Mouse (Mus musculus) intestine, postnatal 0 days (tissue): ENCODE results near the gene Ppp1r12b. TPM values are rescaled to one million over a fixed set of nuclear protein-coding genes. Genes with fewer than 3 reads are reported as not detected.

Experiments
- ATAC-seq: fragments of 200-750 bp; cut with Nextera tagmentation; 2 replicates; pipeline ENCODE4 v1.8.0; 2017; ENCODE audit warnings: mild to moderate bottlenecking, moderate TSS enrichment, moderate library complexity
- H3K27ac ChIP-seq: fragments of 300-500 bp; sonication (generic); 2 replicates; pipeline ENCODE4 v1.5.1; 2014; ENCODE audit warnings: mild to moderate bottlenecking, low read depth, low read length, moderate library complexity
- H3K27me3 ChIP-seq: fragments of 300-500 bp; sonication (generic); replicated peaks from 2 replicates; pipeline ENCODE4 v1.6.1; 2014; ENCODE audit warnings: low read length, mixed read lengths; ENCODE audit not compliant: control insufficient read depth, insufficient read depth
- H3K36me3 ChIP-seq: fragments of 300-500 bp; sonication (generic); 2 replicates; pipeline ENCODE4 v1.6.1; 2014; ENCODE audit warnings: mild to moderate bottlenecking, moderate library complexity; ENCODE audit not compliant: control insufficient read depth, insufficient read depth
- H3K4me1 ChIP-seq: fragments of 300-500 bp; sonication (generic); replicated peaks from 2 replicates; pipeline ENCODE4 v1.6.1; 2014; ENCODE audit warnings: antibody characterized with exemption, low read length, mixed read lengths; ENCODE audit not compliant: control insufficient read depth, insufficient read depth
- H3K4me2 ChIP-seq: fragments of 300-500 bp; sonication (generic); replicated peaks from 2 replicates; pipeline ENCODE4 v1.6.1; 2014; ENCODE audit warnings: low read depth, mild to moderate bottlenecking, moderate library complexity
- H3K4me3 ChIP-seq: fragments of 300-500 bp; sonication (generic); 2 replicates; pipeline ENCODE4 v1.5.1; 2014; ENCODE audit warnings: low read depth, low read length
- H3K9ac ChIP-seq: fragments of 300-500 bp; sonication (generic); 2 replicates; pipeline ENCODE4 v1.6.1; 2014; ENCODE audit warnings: mild to moderate bottlenecking, low read depth, low read length
- H3K9me3 ChIP-seq: fragments of 300-500 bp; sonication (generic); 2 replicates; pipeline ENCODE4 v1.6.1; 2016; ENCODE audit warnings: mixed run types; ENCODE audit not compliant: control insufficient read depth
- CTCF ChIP-seq: sonication (generic); IDR thresholded peaks from 2 replicates; pipeline ENCODE4 v1.5.1; 2016; ENCODE audit warnings: low read depth, mild to moderate bottlenecking, control low read depth, antibody characterized with exemption, moderate library complexity
- WGBS: fragments of 180-500 bp; shearing (Covaris S2); extraction: QIAGEN DNeasy Blood & Tissue Kit; methylation state at CpG from one replicate; pipeline ENCODE4 v1.1.7; 2014; 5-methylcytosine and 5-hydroxymethylcytosine counted together
- polyA plus RNA-seq: library from polyadenylated mRNA; unstranded; fragments of >200 nt; fragmentation: Nextera tagmentation; extraction: Ambion mirVana; gene quantifications from 2 replicates; pipeline ENCODE4 v1.2.1, GENCODE M21; 2015

Ppp1r12b gene
- polyA plus RNA-seq, 1 experiment from 2014 or later, result 11.5 TPM

DNA sequence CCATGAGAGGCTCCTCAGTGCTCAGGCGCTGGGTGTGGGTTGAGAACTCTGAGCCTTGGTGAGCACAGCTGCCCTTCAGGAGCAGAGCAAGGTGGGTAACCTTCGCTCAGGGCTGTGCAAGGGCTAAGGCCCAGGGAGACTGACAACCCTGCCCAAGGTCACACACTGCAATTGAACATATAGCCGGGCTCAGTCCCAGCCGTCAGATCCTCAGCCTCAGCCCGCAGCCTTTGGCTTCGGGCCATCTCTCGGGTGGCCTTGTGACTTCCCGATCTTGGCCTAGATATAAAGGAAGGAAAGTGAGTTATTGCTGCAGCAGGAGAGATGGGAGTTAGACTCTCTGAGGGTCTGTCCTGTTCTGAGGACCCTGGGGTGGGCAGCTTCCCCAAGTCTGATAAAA lies 228.5 kb downstream of the Ppp1r12b start:
- H3K4me1 ChIP-seq, result no peaks in the 10 kb centered on the region
- no peak overlapping the region for H3K4me3 ChIP-seq
- ATAC-seq, result no peak; the same call in 1 of the 2 replicates
- H3K4me2 ChIP-seq, result no peak overlapping the region
- H3K9ac ChIP-seq, result no peak overlapping the region
- no peak overlapping the region for H3K27ac ChIP-seq
- H3K9me3 ChIP-seq, result no peaks in the 10 kb centered on the region
- no peak for TF ChIP-seq CTCF
- 22% methylated on average over 8 of the region's 8 CpGs for whole genome bisulfite sequencing
- H3K36me3 ChIP-seq, result no peaks in the 10 kb centered on the region
- no peaks in the 10 kb centered on the region for H3K27me3 ChIP-seq

DNA sequence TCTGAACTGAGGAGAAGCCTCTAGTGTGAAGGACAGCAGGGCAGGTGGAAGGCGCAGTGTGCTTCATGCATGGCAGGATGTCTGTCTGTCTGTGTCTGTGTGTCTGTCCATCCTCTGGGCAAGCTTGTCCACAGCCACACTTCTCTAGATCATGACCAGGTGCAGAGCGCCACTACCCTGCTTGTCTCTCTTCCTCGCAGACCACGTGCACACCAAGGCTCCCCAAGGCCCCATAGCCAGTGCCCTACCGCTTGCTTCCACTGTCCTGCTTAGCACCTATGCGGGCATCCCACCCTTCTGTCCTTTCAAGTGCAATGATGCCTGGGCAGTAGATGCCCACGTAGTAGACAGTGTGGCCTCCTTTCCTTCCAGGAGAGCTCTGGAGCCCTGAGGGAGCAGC lies 229.3 kb downstream of the Ppp1r12b start:
- Histone ChIP-seq H3K4me2 (no peak overlapping the region), H3K9ac (no peak overlapping the region), H3K4me3 (no peak overlapping the region), H3K4me1 (no peaks in the 10 kb centered on the region), H3K9me3 (no peaks in the 10 kb centered on the region), H3K36me3 (no peaks in the 10 kb centered on the region), H3K27me3 (no peaks in the 10 kb centered on the region), H3K27ac (no peak overlapping the region)
- WGBS, result 93% methylated on average over 7 of the region's 7 CpGs
- no peak for TF ChIP-seq CTCF
- no peak for ATAC-seq

DNA sequence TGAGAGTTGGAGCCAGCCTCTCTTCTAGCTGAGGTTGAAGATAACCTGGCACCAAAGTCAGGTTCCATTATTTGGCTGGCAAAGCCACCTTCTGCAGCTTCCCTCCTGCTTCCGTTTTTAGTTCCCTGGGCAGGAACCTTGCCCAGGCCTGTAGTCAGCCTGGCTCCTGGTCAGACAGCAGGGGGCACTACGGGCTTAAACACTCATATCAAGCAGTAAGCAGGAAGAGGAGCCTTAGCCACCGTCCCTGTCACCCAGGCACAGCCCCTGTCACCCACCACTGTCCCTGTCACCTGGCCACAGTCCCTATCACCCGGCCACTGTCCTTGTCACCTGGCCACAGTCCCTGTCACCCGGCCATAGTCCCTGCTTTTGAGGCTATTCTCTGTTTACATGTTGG lies 230.5 kb downstream of the Ppp1r12b start:
- Histone ChIP-seq H3K9me3 (no peaks in the 10 kb centered on the region), H3K4me2 (no peak overlapping the region), H3K9ac (no peak overlapping the region), H3K36me3 (no peaks in the 10 kb centered on the region), H3K4me3 (no peak overlapping the region), H3K4me1 (no peaks in the 10 kb centered on the region), H3K27ac (no peak overlapping the region), H3K27me3 (no peaks in the 10 kb centered on the region)
- TF ChIP-seq CTCF, result peak; percentile 78
- no peak for ATAC-seq
- 51% methylated on average over 5 of the region's 5 CpGs for WGBS

DNA sequence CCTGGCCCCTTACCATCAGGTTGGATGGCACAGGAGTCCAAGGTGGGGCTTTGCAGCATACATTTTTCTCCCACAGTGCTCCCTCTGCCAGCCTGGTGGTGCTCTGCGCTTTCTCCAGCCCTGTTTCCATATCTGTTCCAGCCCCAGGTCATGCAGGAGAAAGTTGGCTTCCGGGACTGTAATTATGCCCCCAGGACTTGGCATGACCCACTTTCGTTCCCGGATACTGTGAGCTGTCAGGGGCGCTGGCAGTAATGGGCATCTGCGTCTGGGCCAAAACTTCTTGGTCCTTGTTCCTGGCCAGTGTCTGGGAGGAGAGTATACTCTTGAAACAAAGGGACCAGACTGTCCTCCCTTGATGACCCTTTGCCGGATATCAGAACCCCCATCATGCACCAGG lies 232.9 kb downstream of the Ppp1r12b start:
- no peak for ATAC-seq
- no peak overlapping the region for H3K4me3 ChIP-seq
- no peak for TF ChIP-seq CTCF
- H3K27me3 ChIP-seq, result no peaks in the 10 kb centered on the region
- no peak overlapping the region for H3K27ac ChIP-seq
- H3K4me1 ChIP-seq, result no peaks in the 10 kb centered on the region
- 92% methylated on average over 7 of the region's 7 CpGs for WGBS
- no peaks in the 10 kb centered on the region for H3K9me3 ChIP-seq
- no peaks in the 10 kb centered on the region for H3K36me3 ChIP-seq
- H3K9ac ChIP-seq, result no peak overlapping the region
- no peak overlapping the region for H3K4me2 ChIP-seq

DNA sequence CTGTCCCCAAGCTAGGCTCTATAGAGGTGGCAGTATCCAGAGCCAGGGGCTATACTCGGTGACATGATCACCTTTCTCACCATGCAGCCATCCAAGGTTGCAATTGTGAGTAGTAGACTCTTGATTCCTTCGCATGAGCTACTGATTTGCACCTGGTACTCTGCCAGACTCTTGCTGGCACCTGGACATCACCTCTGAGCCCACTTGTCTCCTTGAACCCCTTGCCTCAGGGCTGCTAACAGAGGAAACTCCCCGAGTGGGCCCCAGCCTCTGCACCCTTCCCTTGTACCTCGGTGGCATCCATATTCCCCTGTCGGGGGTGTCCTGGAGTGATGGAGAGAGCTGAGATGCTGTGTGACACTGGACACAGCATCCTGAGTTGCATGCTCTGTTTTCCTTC lies 234.3 kb downstream of the Ppp1r12b start:
- Histone ChIP-seq H3K9me3 (no peaks in the 10 kb centered on the region), H3K36me3 (no peaks in the 10 kb centered on the region), H3K9ac (no peak overlapping the region), H3K4me2 (no peak overlapping the region), H3K27me3 (no peaks in the 10 kb centered on the region), H3K4me3 (no peak overlapping the region), H3K4me1 (no peaks in the 10 kb centered on the region), H3K27ac (no peak overlapping the region)
- no peak for ATAC-seq
- no peak for TF ChIP-seq CTCF
- WGBS, result 87% methylated on average over 5 of the region's 5 CpGs

DNA sequence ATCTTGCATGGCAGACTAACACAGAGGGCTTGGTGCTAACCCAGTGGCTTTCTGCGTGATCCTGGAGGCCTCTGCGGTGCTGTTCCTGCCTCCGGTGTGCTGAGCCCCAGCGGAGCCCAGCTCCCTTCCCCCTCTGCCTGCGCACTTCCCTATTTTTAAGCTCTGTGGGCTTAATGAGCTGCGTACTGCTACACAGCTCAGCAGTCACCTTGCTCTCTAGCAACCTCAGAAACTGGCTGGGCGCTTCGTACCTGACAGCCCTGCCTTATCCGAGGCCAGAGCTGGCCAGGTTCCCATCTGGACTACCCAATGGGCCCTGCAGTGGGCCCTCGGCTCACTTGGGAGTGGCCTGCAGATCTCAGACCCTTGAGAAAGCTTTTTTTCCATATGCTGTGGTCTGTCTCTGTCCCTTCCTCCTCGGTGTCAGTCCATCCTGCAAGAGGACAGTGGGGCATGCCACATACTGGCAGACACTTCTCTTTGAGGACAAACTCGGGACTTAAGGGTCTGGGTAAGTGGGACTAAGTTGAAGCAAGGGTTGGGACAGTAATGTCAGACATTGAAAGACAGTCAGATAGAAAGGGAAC lies 235.9 kb downstream of the Ppp1r12b start:
- 76% methylated on average over 12 of the region's 12 CpGs for WGBS
- H3K9ac ChIP-seq, result no peak overlapping the region
- no peak for ATAC-seq
- no peaks in the 10 kb centered on the region for H3K4me1 ChIP-seq
- H3K36me3 ChIP-seq, result no peaks in the 10 kb centered on the region
- H3K4me3 ChIP-seq, result no peak overlapping the region
- H3K4me2 ChIP-seq, result no peak overlapping the region
- no peaks in the 10 kb centered on the region for H3K27me3 ChIP-seq
- no peaks in the 10 kb centered on the region for H3K9me3 ChIP-seq
- TF ChIP-seq CTCF, result no peak
- no peak overlapping the region for H3K27ac ChIP-seq

DNA sequence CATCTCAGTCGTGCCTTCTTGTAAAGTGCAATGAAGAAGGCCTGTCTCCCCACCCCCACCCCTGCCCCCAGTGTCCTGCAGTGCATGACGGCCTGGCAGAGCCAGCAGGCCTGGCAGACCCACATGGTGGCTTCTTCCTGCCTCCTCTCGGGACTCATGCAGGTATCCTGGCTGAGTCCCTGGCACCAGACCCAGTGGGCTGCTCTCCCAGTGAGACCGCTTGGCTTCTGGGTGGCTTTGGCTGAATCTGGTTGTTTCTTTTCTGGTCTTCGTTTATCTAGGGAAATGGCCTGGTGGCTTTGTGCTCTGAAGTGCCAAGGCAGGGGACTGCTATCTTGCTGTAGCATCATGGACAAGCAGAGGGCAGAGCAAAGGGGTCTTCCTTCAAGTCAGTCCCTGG lies 240.7 kb downstream of the Ppp1r12b start:
- no peaks in the 10 kb centered on the region for H3K4me1 ChIP-seq
- H3K4me3 ChIP-seq, result no peak overlapping the region
- no peak overlapping the region for H3K4me2 ChIP-seq
- WGBS, result 64% methylated on average over 5 of the region's 5 CpGs
- H3K36me3 ChIP-seq, result no peaks in the 10 kb centered on the region
- H3K27ac ChIP-seq, result no peak overlapping the region
- no peak for ATAC-seq
- H3K9ac ChIP-seq, result no peak overlapping the region
- H3K27me3 ChIP-seq, result peaks cover 2% of the 10 kb centered on the region; the same call in 1 of the 2 replicates
- TF ChIP-seq CTCF, result no peak
- H3K9me3 ChIP-seq, result no peaks in the 10 kb centered on the region
